Mouse (Mus musculus) small intestine, adult 2 months (tissue): ENCODE data around the gene Hspa1l. TPM values are rescaled to one million over a fixed set of nuclear protein-coding genes. Genes with fewer than 3 reads are reported as not detected.
A peak's percentile ranks its signal among the peaks of the same experiment; 100 is the strongest.
"Not testable (repeated sequence)": the region's sequence is repeated elsewhere in the genome, so short reads cannot be mapped to it uniquely, and the experiment has no call there.

Source experiments
- H3K27ac ChIP-seq: fragments of 200-500 bp; 2 replicates; pipeline ENCODE4 v1.5.1; 2012; ENCODE audit warnings: low read depth, low read length, control low read depth, inconsistent platforms; ENCODE audit not compliant: insufficient read depth
- H3K27me3 ChIP-seq: fragments of 200-500 bp; 2 replicates; pipeline ENCODE4 v1.6.1; 2012; ENCODE audit warnings: mild to moderate bottlenecking, moderate library complexity, low read length, inconsistent platforms; ENCODE audit not compliant: control insufficient read depth, insufficient read depth
- H3K36me3 ChIP-seq: fragments of 200-500 bp; 2 replicates; pipeline ENCODE4 v1.6.1; 2012; ENCODE audit warnings: mild to moderate bottlenecking, low read length, control low read depth, inconsistent platforms; ENCODE audit not compliant: control insufficient read depth, insufficient read depth
- H3K4me1 ChIP-seq: fragments of 200-500 bp; 2 replicates; pipeline ENCODE4 v1.6.1; 2012; ENCODE audit warnings: low read length, inconsistent platforms, mixed read lengths; ENCODE audit not compliant: control insufficient read depth, insufficient read depth, insufficient read length
- H3K4me3 ChIP-seq: fragments of 200-500 bp; 2 replicates; pipeline ENCODE4 v1.5.1; 2012; ENCODE audit warnings: low read depth, mild to moderate bottlenecking, control low read depth, inconsistent platforms, low read length, moderate library complexity
- CTCF ChIP-seq: fragments of 200-500 bp; IDR thresholded peaks from 2 replicates; pipeline ENCODE4 v1.5.1; 2012; ENCODE audit warnings: low read depth, mild to moderate bottlenecking, control low read depth, inconsistent platforms, low read length, moderate library complexity, mixed read lengths; ENCODE audit not compliant: insufficient replicate concordance, insufficient read length; ENCODE audit errors: extremely low read depth
- POLR2A ChIP-seq: fragments of 200-500 bp; IDR thresholded peaks from 2 replicates; pipeline ENCODE4 v1.6.1; 2012; ENCODE audit warnings: low read depth, mild to moderate bottlenecking, control low read depth, inconsistent platforms, low read length, moderate library complexity
- WGBS: fragments of 180-500 bp; shearing (Covaris S2); methylation state at CpG from one replicate; pipeline ENCODE4 v1.1.7; 2018; 5-methylcytosine and 5-hydroxymethylcytosine counted together
- polyA plus RNA-seq: library from polyadenylated mRNA; depleted of rRNA; stranded (reverse); fragments of >200 nt; gene quantifications from 2 replicates; pipeline ENCODE4 v1.2.3, GENCODE M21; 2012

The Hspa1l gene
- polyA plus RNA-seq, 1 experiment, result 0.06 TPM

GRCm38 (mm10) chr17:34951636-34952377, 20.7 kb upstream of the Hspa1l start:
- H3K27ac ChIP-seq, result peak overlapping the region; percentile 92

GRCm38 (mm10) chr17:34952378-34953040, 20.0 kb upstream of the Hspa1l start:
- Histone ChIP-seq H3K36me3 (peaks cover 6% of the 10 kb centered on the region), H3K4me1 (peaks cover 9% of the 10 kb centered on the region; the same call in 1 of the 2 replicates), H3K27me3 (no peaks in the 10 kb centered on the region), H3K27ac (peak overlapping the region; percentile 92), H3K4me3 (peak overlapping the region; percentile 82)
- peak; percentile 94 for TF ChIP-seq POLR2A
- TF ChIP-seq CTCF, result peak; percentile 32; the same call in 1 of the 2 replicates
- WGBS, result under 1% methylated on average over 23 of the region's 23 CpGs

More at GRCm38 (mm10) chr17:34951636-34952377, 20.7 kb upstream of the Hspa1l start:
- Histone ChIP-seq H3K36me3 (peaks cover 6% of the 10 kb centered on the region), H3K4me1 (peaks cover 8% of the 10 kb centered on the region; the same call in 1 of the 2 replicates), H3K4me3 (peak overlapping the region; percentile 82), H3K27me3 (no peaks in the 10 kb centered on the region)
- no peak for TF ChIP-seq POLR2A
- TF ChIP-seq CTCF, result no peak
- under 1% methylated on average over 29 of the region's 29 CpGs for WGBS

GRCm38 (mm10) chr17:34953258-34953657, 19.2 kb upstream of the Hspa1l start:
- TF ChIP-seq CTCF, result no peak
- TF ChIP-seq POLR2A, result no peak
- Histone ChIP-seq H3K27ac (no peak overlapping the region), H3K27me3 (no peaks in the 10 kb centered on the region), H3K4me1 (peaks cover 9% of the 10 kb centered on the region; the same call in 1 of the 2 replicates), H3K36me3 (peaks cover 6% of the 10 kb centered on the region), H3K4me3 (no peak overlapping the region)
- 79% methylated on average over 3 of the region's 3 CpGs for WGBS

- H3K36me3 ChIP-seq, result peaks cover 6% of the 10 kb centered on the region
- H3K4me3 ChIP-seq, result no peak overlapping the region
- H3K4me1 ChIP-seq, result peaks cover 9% of the 10 kb centered on the region; the same call in 1 of the 2 replicates
- TF ChIP-seq CTCF, result no peak
- no peak for TF ChIP-seq POLR2A
- H3K27me3 ChIP-seq, result no peaks in the 10 kb centered on the region
- H3K27ac ChIP-seq, result no peak overlapping the region
- 87% methylated on average over 4 of the region's 4 CpGs for WGBS
Observed at GRCm38 (mm10) chr17:34953904-34954303, 18.6 kb upstream of the Hspa1l start.

GRCm38 (mm10) chr17:34954831-34955230, 17.7 kb upstream of the Hspa1l start:
- no peaks in the 10 kb centered on the region for H3K27me3 ChIP-seq
- peaks cover 5% of the 10 kb centered on the region for H3K36me3 ChIP-seq
- no peak overlapping the region for H3K27ac ChIP-seq
- TF ChIP-seq CTCF (no peak), POLR2A (no peak)
- peaks cover 3% of the 10 kb centered on the region; the same call in 1 of the 2 replicates for H3K4me1 ChIP-seq
- H3K4me3 ChIP-seq, result no peak overlapping the region
- 92% methylated on average over 4 of the region's 4 CpGs for WGBS

GRCm38 (mm10) chr17:34955884-34956283, 16.6 kb upstream of the Hspa1l start:
- H3K36me3 ChIP-seq, result 0 out of 2 replicates have a peak, but pooled peaks cover under 1% of the 10 kb centered on the region
- no peak overlapping the region for H3K4me3 ChIP-seq
- TF ChIP-seq POLR2A (no peak), CTCF (no peak)
- H3K27ac ChIP-seq, result no peak overlapping the region
- 83% methylated on average over 3 of the region's 3 CpGs for WGBS
- no peaks in the 10 kb centered on the region for H3K27me3 ChIP-seq
- H3K4me1 ChIP-seq, result 0 out of 2 replicates have a peak, but pooled peaks cover 2% of the 10 kb centered on the region

- Histone ChIP-seq H3K36me3 (no peaks in the 10 kb centered on the region), H3K27ac (no peak overlapping the region), H3K27me3 (no peaks in the 10 kb centered on the region), H3K4me3 (no peak overlapping the region), H3K4me1 (0 out of 2 replicates have a peak, but pooled peaks cover 2% of the 10 kb centered on the region)
- no peak for TF ChIP-seq CTCF
- no peak for TF ChIP-seq POLR2A
- 27% methylated on average over 1 of the region's 1 CpGs for WGBS
Observed at GRCm38 (mm10) chr17:34956340-34956739, 16.2 kb upstream of the Hspa1l start.

GRCm38 (mm10) chr17:34957291-34957690, 15.2 kb upstream of the Hspa1l start:
- 9% methylated on average over 36 of the region's 40 CpGs for WGBS
- peak overlapping the region; percentile 43 for H3K4me3 ChIP-seq
- H3K4me1 ChIP-seq, result not testable (repeated sequence)

GRCm38 (mm10) chr17:34957966-34958365, 14.5 kb upstream of the Hspa1l start:
- 17% methylated on average over 30 of the region's 40 CpGs for WGBS
- H3K4me1 ChIP-seq, H3K27me3 ChIP-seq, H3K36me3 ChIP-seq, H3K27ac ChIP-seq: not testable (repeated sequence)
- peak overlapping the region; percentile 24; the same call in 1 of the 2 replicates for H3K4me3 ChIP-seq

More at GRCm38 (mm10) chr17:34957291-34957690, 15.2 kb upstream of the Hspa1l start:
- H3K27ac ChIP-seq, H3K27me3 ChIP-seq, H3K36me3 ChIP-seq: not testable (repeated sequence)

GRCm38 (mm10) chr17:34958734-34959129, 13.8 kb upstream of the Hspa1l start:
- not testable (repeated sequence) for H3K4me1 ChIP-seq, H3K27me3 ChIP-seq, H3K27ac ChIP-seq, H3K36me3 ChIP-seq
- WGBS, result 1% methylated on average over 37 of the region's 47 CpGs
- H3K4me3 ChIP-seq, result peak overlapping the region; percentile 62
